In genomic region chr17:23960084-23960738, GRCm38 (mm10) we compare ENCODE assay signal across 8 mouse cellular contexts. TPM values are rescaled to one million over a fixed set of nuclear protein-coding genes. Genes with fewer than 3 reads are reported as not detected.
A peak's percentile ranks its signal among the peaks of the same experiment; 100 is the strongest.
DNase-seq lines count a peak whose midpoint lies in the region; ATAC-seq lines count a peak whose summit lies in the region.

No protein-coding gene starts in this region.

- H3K9ac ChIP-seq in intestine, embryonic 15.5 days: no peak overlapping the region
- no peak overlapping the region for H3K9ac ChIP-seq in midbrain, embryonic 11.5 days (ENCODE audit: low read length)

- 37% methylated on average over 3 of the region's 3 CpGs for WGBS in intestine, embryonic 15.5 days
- WGBS in midbrain, embryonic 11.5 days: 36% methylated on average over 3 of the region's 3 CpGs

- peak; percentile 52 to 71 for DNase-seq in urinary bladder, adult 18-20 months (ENCODE audit: low spot score in 2 of 2)
- DNase-seq in urinary bladder, adult 2 months (ENCODE audit: low spot score): no peak
- DNase-seq in embryo, embryonic 11.5 days (ENCODE audit: low read depth, low spot score): peak; percentile 83
- peak; percentile 44 to 47 for DNase-seq in gastrocnemius, postnatal 36 days
- DNase-seq in left cerebral cortex, postnatal 14 days (ENCODE audit: low spot score in 2 of 2): peak; percentile 88 to 89
- peak; percentile 98 for DNase-seq in midbrain, embryonic 11.5 days (ENCODE audit: low spot score, missing footprints)
- peak; percentile 62 for DNase-seq in skeletal muscle tissue, adult 2 months (ENCODE audit: low read depth, low spot score)

- H3K4me2 ChIP-seq in intestine, embryonic 15.5 days (replicated peaks): no peak overlapping the region
- H3K4me2 ChIP-seq in midbrain, embryonic 11.5 days: no peak overlapping the region

- no peak overlapping the region for H3K4me3 ChIP-seq in intestine, embryonic 15.5 days (replicated peaks)
- H3K4me3 ChIP-seq in midbrain, embryonic 11.5 days (ENCODE audit: low read depth, low read length): no peak overlapping the region

- no peaks in the 10 kb centered on the region for H3K27me3 ChIP-seq in intestine, embryonic 15.5 days (replicated peaks)
- H3K27me3 ChIP-seq in midbrain, embryonic 11.5 days (ENCODE audit: control insufficient read depth, insufficient read depth, low read length): no peaks in the 10 kb centered on the region

- no peaks in the 10 kb centered on the region for H3K36me3 ChIP-seq in intestine, embryonic 15.5 days
- H3K36me3 ChIP-seq in midbrain, embryonic 11.5 days (ENCODE audit: control insufficient read depth, insufficient read depth, low read length): no peaks in the 10 kb centered on the region

- peaks cover 9% of the 10 kb centered on the region for H3K4me1 ChIP-seq in intestine, embryonic 15.5 days (replicated peaks)
- no peaks in the 10 kb centered on the region for H3K4me1 ChIP-seq in midbrain, embryonic 11.5 days (ENCODE audit: control insufficient read depth, insufficient read depth, low read length)

- H3K27ac ChIP-seq in intestine, embryonic 15.5 days: peak overlapping the region; percentile 56; the same call in 1 of the 2 replicates
- H3K27ac ChIP-seq in midbrain, embryonic 11.5 days (ENCODE audit: low read depth, low read length): no peak overlapping the region

- peak; percentile 86 for ATAC-seq in intestine, embryonic 15.5 days
- ATAC-seq in midbrain, embryonic 11.5 days (ENCODE audit: low FRiP score): peak; percentile 95

- intact Hi-C loops in gastrocnemius, postnatal 36 days (cut with DNase I): loop anchor here (5.0 kb wide), 1 partner anchor 188 kb away; the partner anchor contains the start of gene Flywch1
- intact Hi-C loops in left cerebral cortex, postnatal 14 days (cut with DNase I): loop anchor here (2.0 to 10.0 kb wide), 3 partner anchors 88 to 185 kb away; partner anchors contain the start of gene Flywch1

- no peaks in the 10 kb centered on the region for H3K9me3 ChIP-seq in intestine, embryonic 15.5 days
- H3K9me3 ChIP-seq in midbrain, embryonic 11.5 days (ENCODE audit: control insufficient read depth, low read length): no peaks in the 10 kb centered on the region

RNA-seq across cellular contexts. Expression of gene Sbpl, which starts 5.1 kb away (rescaled TPM):
- polyA plus RNA-seq in urinary bladder, adult 2 months (2012; rRNA removed): not detected in 2 replicates
- not detected for total RNA-seq in gastrocnemius, postnatal 36 days (2021)
- not detected in 2 replicates for polyA plus RNA-seq in intestine, embryonic 15.5 days (2015; fragmentation: Nextera tagmentation; extraction: Ambion mirVana)
- not detected for total RNA-seq in left cerebral cortex, postnatal 14 days (2021)
- not detected in 2 replicates for polyA plus RNA-seq in midbrain, embryonic 11.5 days (2014; fragmentation: Nextera tagmentation; extraction: Ambion mirVana)

RNA-seq across cellular contexts. Expression of gene Sbp, which starts 18.7 kb away (rescaled TPM):
- 0.09 TPM in 1 of 2 replicates, not detected in the other for polyA plus RNA-seq in urinary bladder, adult 2 months (2012; rRNA removed)
- not detected for total RNA-seq in gastrocnemius, postnatal 36 days (2021)
- not detected in 2 replicates for polyA plus RNA-seq in intestine, embryonic 15.5 days (2015; fragmentation: Nextera tagmentation; extraction: Ambion mirVana)
- not detected for total RNA-seq in left cerebral cortex, postnatal 14 days (2021)
- not detected in 2 replicates for polyA plus RNA-seq in midbrain, embryonic 11.5 days (2014; fragmentation: Nextera tagmentation; extraction: Ambion mirVana)

RNA-seq across cellular contexts. Expression of gene Prss30, which starts 20.2 kb away (rescaled TPM):
- polyA plus RNA-seq in urinary bladder, adult 2 months (2012; rRNA removed): 0.25 and 0.87 TPM in 2 replicates
- not detected for total RNA-seq in gastrocnemius, postnatal 36 days (2021)
- polyA plus RNA-seq in intestine, embryonic 15.5 days (2015; fragmentation: Nextera tagmentation; extraction: Ambion mirVana): 1.4 and 2.2 TPM in 2 replicates
- total RNA-seq in left cerebral cortex, postnatal 14 days (2021): under 1 TPM; 0.48 to 0.93 TPM
- not detected in 2 replicates for polyA plus RNA-seq in midbrain, embryonic 11.5 days (2014; fragmentation: Nextera tagmentation; extraction: Ambion mirVana)

RNA-seq across cellular contexts. Expression of gene Prss22, which starts 37.7 kb away (rescaled TPM):
- 17.2 and 19.3 TPM in 2 replicates for polyA plus RNA-seq in urinary bladder, adult 2 months (2012; rRNA removed)
- not detected for total RNA-seq in gastrocnemius, postnatal 36 days (2021)
- polyA plus RNA-seq in intestine, embryonic 15.5 days (2015; fragmentation: Nextera tagmentation; extraction: Ambion mirVana): not detected in 2 replicates
- total RNA-seq in left cerebral cortex, postnatal 14 days (2021): 1 to 10 TPM; 1.8 to 2.2 TPM
- 0.19 TPM in 1 of 2 replicates, not detected in the other for polyA plus RNA-seq in midbrain, embryonic 11.5 days (2014; fragmentation: Nextera tagmentation; extraction: Ambion mirVana)

RNA-seq across cellular contexts. Expression of gene Dcpp3, which starts 43.0 kb away (rescaled TPM):
- not detected in 2 replicates for polyA plus RNA-seq in urinary bladder, adult 2 months (2012; rRNA removed)
- total RNA-seq in gastrocnemius, postnatal 36 days (2021): not detected
- polyA plus RNA-seq in intestine, embryonic 15.5 days (2015; fragmentation: Nextera tagmentation; extraction: Ambion mirVana): not detected in 2 replicates
- total RNA-seq in left cerebral cortex, postnatal 14 days (2021): not detected
- not detected in 2 replicates for polyA plus RNA-seq in midbrain, embryonic 11.5 days (2014; fragmentation: Nextera tagmentation; extraction: Ambion mirVana)
